Mouse (Mus musculus) kidney, adult 2 months (tissue): Measurements from ENCODE around the gene Tmcc3. TPM values are rescaled to one million over a fixed set of nuclear protein-coding genes. Genes with fewer than 3 reads are reported as not detected.

ENCODE experiments used
- DNase-seq: peaks from one replicate; pipeline ENCODE4 v3.0.0; 2021
- H3K27ac ChIP-seq: fragments of 200-500 bp; 2 replicates; pipeline ENCODE4 v1.5.1; 2012; ENCODE audit warnings: low read depth, low read length, control low read depth, inconsistent platforms; ENCODE audit not compliant: insufficient read depth
- H3K27me3 ChIP-seq: fragments of 200-500 bp; replicated peaks from 2 replicates; pipeline ENCODE4 v1.6.1; 2012; ENCODE audit warnings: mild to moderate bottlenecking, moderate library complexity, low read length, inconsistent platforms; ENCODE audit not compliant: control insufficient read depth, insufficient read depth
- H3K36me3 ChIP-seq: fragments of 200-500 bp; 2 replicates; pipeline ENCODE4 v1.6.1; 2012; ENCODE audit warnings: mild to moderate bottlenecking, moderate library complexity, low read length, inconsistent platforms; ENCODE audit not compliant: control insufficient read depth, insufficient read depth
- H3K4me1 ChIP-seq: fragments of 200-500 bp; 2 replicates; pipeline ENCODE4 v1.6.1; 2011; ENCODE audit warnings: low read length; ENCODE audit not compliant: control insufficient read depth, insufficient read depth
- H3K4me3 ChIP-seq: fragments of 200-500 bp; 2 replicates; pipeline ENCODE4 v1.5.1; 2011; ENCODE audit warnings: mild to moderate bottlenecking, low read depth, low read length, control low read depth; ENCODE audit not compliant: insufficient read depth
- CTCF ChIP-seq: fragments of 200-500 bp; conservative IDR thresholded peaks from 2 replicates; pipeline ENCODE4 v1.5.1; 2011; ENCODE audit warnings: low read depth, mild to moderate bottlenecking, control low read depth, low read length, moderate library complexity, mixed read lengths; ENCODE audit not compliant: insufficient read depth, insufficient read length
- POLR2A ChIP-seq: fragments of 200-500 bp; IDR thresholded peaks from one replicate; pipeline ENCODE4 v1.6.1; 2011; ENCODE audit warnings: low read depth, low read length, control low read depth
- WGBS: fragments of 180-500 bp; shearing (Covaris S2); methylation state at CpG from one replicate; pipeline ENCODE4 v1.1.7; 2018; 5-methylcytosine and 5-hydroxymethylcytosine counted together
- polyA plus RNA-seq: library from polyadenylated mRNA; depleted of rRNA; stranded (reverse); fragments of >200 nt; gene quantifications from 2 replicates; pipeline ENCODE4 v1.2.3, GENCODE M21; 2012

Tmcc3 gene
- polyA plus RNA-seq, 1 experiment = 11.2 TPM

DNA sequence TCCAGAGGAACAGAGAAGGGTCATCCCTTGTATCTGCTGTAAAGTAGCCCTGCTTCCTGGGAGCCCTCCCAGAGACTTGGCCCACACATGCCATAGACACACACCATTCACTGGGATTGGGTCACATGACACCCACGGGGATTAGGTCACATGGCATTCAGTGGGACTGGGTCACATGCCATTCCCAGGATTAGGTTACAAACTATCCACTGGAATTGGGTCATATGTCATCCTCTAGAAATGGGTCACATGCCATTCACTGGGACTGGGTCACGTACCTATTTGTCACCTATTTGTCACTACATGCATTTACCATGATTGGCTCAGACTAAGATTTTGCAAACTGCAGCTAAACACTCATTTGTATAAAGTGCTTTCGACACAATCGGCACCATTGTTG, 131.7 kb downstream of the Tmcc3 start:
- H3K4me3 ChIP-seq = no peak overlapping the region
- WGBS = 80% methylated on average over 4 of the region's 4 CpGs
- DNase-seq = no peak

DNA sequence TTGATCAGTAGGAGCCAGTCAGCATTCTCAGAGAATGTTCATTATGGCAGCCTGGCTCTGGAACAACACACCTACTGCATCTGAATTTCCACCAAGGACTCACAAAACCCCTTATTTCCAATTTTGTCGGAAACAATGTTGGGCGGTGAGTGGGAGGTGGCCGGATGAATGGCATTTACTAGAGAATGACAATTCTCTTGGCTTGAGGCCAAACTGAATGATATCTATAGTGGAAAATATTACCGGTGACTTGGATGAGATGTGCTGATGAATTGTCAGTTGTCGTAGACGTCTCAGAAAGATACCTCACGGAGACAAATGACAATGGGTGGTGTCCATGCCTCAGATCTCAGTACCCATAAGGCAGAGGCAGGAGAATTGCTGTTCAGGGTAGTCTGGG, 133.4 kb downstream of the Tmcc3 start:
- H3K27me3 ChIP-seq = no peaks in the 10 kb centered on the region
- TF ChIP-seq CTCF (no peak), POLR2A (no peak)
- no peaks in the 10 kb centered on the region for H3K4me1 ChIP-seq
- H3K36me3 ChIP-seq = no peaks in the 10 kb centered on the region
- no peak overlapping the region for H3K27ac ChIP-seq
- DNase-seq = no peak
- 91% methylated on average over 7 of the region's 7 CpGs for WGBS
- no peak overlapping the region for H3K4me3 ChIP-seq

More for the DNA sequence above, 131.7 kb downstream of the Tmcc3 start:
- Histone ChIP-seq H3K4me1 (no peaks in the 10 kb centered on the region), H3K36me3 (no peaks in the 10 kb centered on the region), H3K27me3 (no peaks in the 10 kb centered on the region), H3K27ac (no peak overlapping the region)
- TF ChIP-seq POLR2A (no peak), CTCF (no peak)

- Histone ChIP-seq H3K36me3 (no peaks in the 10 kb centered on the region), H3K27ac (no peak overlapping the region), H3K4me1 (no peaks in the 10 kb centered on the region), H3K27me3 (no peaks in the 10 kb centered on the region), H3K4me3 (no peak overlapping the region)
- DNase-seq = no peak
- no peak for TF ChIP-seq POLR2A
- no peak for TF ChIP-seq CTCF
- 75% methylated on average over 7 of the region's 7 CpGs for WGBS
Observed at GRCm38 (mm10) chr10:94446379-94447008, 134.7 kb downstream of the Tmcc3 start.

- DNase-seq = peak; percentile 39
- H3K27me3 ChIP-seq = no peaks in the 10 kb centered on the region
- H3K27ac ChIP-seq = no peak overlapping the region
- WGBS = 20% methylated on average over 3 of the region's 3 CpGs
- H3K4me3 ChIP-seq = no peak overlapping the region
- H3K4me1 ChIP-seq = no peaks in the 10 kb centered on the region
- TF ChIP-seq CTCF = no peak
- no peak for TF ChIP-seq POLR2A
- no peaks in the 10 kb centered on the region for H3K36me3 ChIP-seq
Observed at GRCm38 (mm10) chr10:94449676-94450075, 137.9 kb downstream of the Tmcc3 start.

GRCm38 (mm10) chr10:94450781-94451180, 139.0 kb downstream of the Tmcc3 start:
- Histone ChIP-seq H3K4me1 (no peaks in the 10 kb centered on the region), H3K36me3 (no peaks in the 10 kb centered on the region), H3K27me3 (no peaks in the 10 kb centered on the region), H3K27ac (no peak overlapping the region), H3K4me3 (no peak overlapping the region)
- DNase-seq = no peak
- 55% methylated on average over 8 of the region's 8 CpGs for WGBS
- TF ChIP-seq POLR2A (no peak), CTCF (no peak)

DNA sequence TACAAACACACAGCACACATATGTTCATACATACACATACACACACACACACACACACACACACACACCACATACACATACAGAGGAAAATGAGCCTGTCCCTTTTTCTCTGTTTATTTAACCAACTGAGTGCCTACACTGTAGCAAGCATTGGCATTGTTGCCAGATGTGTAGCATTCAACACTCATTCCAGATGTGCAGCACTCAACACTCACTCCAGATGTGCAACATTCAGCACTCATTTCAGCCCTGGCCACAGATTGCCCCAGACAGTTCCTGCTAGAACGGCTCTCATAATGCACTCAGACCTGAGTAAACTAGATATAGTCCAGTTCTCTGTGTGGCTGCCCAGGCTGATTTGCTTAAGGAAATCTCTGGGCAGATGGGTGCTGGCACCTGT, 145.7 kb downstream of the Tmcc3 start:
- Histone ChIP-seq H3K4me3 (no peak overlapping the region), H3K27me3 (no peaks in the 10 kb centered on the region), H3K36me3 (no peaks in the 10 kb centered on the region), H3K27ac (no peak overlapping the region), H3K4me1 (peaks cover 7% of the 10 kb centered on the region; the same call in 1 of the 2 replicates)
- 70% methylated on average over 1 of the region's 1 CpGs for WGBS
- no peak for TF ChIP-seq CTCF
- TF ChIP-seq POLR2A = no peak
- DNase-seq = no peak

- H3K4me1 ChIP-seq = peaks cover 15% of the 10 kb centered on the region
Observed at GRCm38 (mm10) chr10:94458690-94459089, 146.9 kb downstream of the Tmcc3 start.

DNA sequence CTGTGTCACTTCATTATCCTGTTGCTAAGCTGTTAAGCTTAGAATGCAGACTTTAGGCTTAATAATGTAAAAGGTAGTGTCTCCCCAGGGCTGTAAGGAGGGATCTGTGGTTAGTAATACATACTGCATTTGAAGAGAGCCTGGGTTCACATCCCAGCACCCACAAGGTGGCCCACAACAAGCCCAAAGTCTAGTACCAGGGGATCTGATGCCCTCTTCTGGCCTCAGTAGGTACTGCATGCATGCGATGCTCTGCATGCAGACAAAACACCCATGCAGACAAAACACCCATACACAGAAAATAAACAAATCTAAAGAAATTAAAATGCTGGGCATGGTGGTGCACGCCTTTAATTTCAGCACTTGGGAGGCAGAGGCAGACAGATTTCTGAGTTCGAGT, 149.6 kb downstream of the Tmcc3 start:
- H3K4me3 ChIP-seq = no peak overlapping the region
- peaks cover 15% of the 10 kb centered on the region for H3K4me1 ChIP-seq
- H3K36me3 ChIP-seq = no peaks in the 10 kb centered on the region
- no peaks in the 10 kb centered on the region for H3K27me3 ChIP-seq
- peak; percentile 62 for TF ChIP-seq CTCF
- TF ChIP-seq POLR2A = no peak
- DNase-seq = peak; percentile 15
- 95% methylated on average over 3 of the region's 3 CpGs for WGBS
- H3K27ac ChIP-seq = no peak overlapping the region

More at GRCm38 (mm10) chr10:94458690-94459089, 146.9 kb downstream of the Tmcc3 start:
- H3K36me3 ChIP-seq = no peaks in the 10 kb centered on the region
- no peak overlapping the region for H3K27ac ChIP-seq
- H3K27me3 ChIP-seq = no peaks in the 10 kb centered on the region
- no peak overlapping the region for H3K4me3 ChIP-seq
- DNase-seq = no peak
- TF ChIP-seq CTCF (no peak), POLR2A (no peak)
- 53% methylated on average over 6 of the region's 6 CpGs for WGBS
